Mouse (Mus musculus) ZHBTc4 (cell line): ENCODE results near the gene Dok5.

Experiments used
- DNase-seq: peaks from one replicate; pipeline ENCODE4 v3.0.0-alpha.2; 2011; ENCODE audit warnings: low read depth, low spot score

Gene Dok5

GRCm38 (mm10) chr2:170926237-170926636, 194.6 kb downstream of the Dok5 start:
- DNase-seq = no peak
